Mouse (Mus musculus) T-helper 2 cell (primary cell): ENCODE data around the gene Ctse.
"Not testable (repeated sequence)": the region's sequence is repeated elsewhere in the genome, so short reads cannot be mapped to it uniquely, and the experiment has no call there.

ENCODE experiments used
- in situ Hi-C: fragments of 300-600 bp; cut with MboI, MseI; formaldehyde crosslinking; loops from one replicate; pipeline ENCODE4 v1.15.1; 2025; ENCODE audit warnings: high pct_unique_total_duplicates

Ctse gene

DNA sequence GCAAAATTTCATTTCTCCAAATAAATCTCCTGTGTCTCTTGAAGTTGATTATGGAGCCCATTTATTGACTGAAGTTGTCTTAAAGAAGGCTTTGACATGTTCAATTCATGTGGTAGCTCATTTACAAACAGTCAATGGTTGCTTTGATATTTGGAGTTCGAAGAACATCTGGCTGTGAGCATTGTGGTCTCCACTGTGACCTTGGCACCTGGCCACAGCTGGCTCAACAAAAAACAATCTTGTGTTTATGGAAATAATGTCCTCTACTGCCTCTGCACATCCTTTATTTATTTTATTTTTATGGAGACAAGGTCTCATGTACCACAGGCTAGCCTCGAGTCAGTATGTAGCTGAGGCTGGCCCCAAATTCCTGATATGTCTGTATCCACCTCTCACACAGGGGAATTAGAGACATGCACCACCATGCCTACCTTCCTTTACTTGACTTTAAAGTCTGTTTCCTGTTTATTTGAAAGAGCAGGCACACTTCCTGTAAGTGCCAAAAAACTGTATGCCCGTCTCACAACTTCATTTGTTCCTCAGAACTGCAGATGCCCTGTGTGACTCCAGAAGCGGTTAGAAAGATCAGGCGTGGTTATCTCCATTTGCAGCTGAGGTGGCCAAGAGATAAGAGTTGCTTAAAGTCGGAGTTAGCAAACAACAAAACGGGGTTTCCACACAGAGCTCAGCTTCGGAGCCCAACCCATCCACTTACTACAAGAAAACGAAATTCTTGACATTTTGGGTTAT is at the start of gene Ctse:
Gene Ctse (plus strand): TSS at position 516 of the 750 bp plus-strand sequence.
- in situ Hi-C loops, result no loop called here

DNA sequence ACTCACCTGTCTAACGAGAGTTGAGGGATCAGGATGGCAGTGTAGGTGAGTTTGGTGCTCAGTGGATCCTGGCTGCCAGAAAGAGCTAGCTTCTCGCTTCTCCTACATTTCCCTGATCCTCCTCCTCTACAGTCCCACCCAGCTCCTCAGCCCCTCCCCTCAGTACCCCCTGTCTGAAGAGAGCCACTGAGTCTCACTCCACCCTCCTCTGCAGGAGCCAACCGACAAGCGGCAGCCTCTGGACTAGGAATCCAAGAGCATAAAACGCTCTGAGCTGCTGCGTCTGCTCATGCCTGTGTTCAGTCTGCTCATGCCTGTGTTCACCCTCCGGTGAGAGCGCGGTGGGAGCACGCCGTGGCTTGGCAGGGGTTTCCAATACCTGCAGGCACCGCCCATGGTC is 39.2 kb upstream of the Ctse start, which contains the start of gene Avpr1b:
Gene Avpr1b (plus strand): TSS at position 335 of the 400 bp plus-strand sequence.
- in situ Hi-C loops, result loop anchor here (10.0 kb wide), 2 partner anchors 186 to 456 kb away; no protein-coding TSS in a partner anchor

DNA sequence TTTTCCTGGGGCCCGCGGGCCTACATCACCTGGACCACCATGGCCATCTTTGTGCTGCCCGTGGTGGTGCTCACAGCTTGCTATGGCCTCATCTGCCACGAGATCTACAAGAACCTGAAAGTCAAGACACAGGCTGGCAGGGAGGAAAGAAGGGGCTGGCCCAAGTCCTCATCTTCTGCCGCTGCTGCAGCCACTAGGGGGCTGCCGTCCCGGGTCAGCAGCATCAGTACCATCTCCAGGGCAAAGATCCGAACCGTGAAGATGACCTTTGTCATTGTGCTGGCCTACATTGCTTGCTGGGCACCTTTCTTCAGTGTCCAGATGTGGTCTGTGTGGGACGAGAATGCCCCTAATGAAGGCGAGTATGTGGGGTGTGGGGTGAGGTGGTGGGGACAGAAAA is 37.8 kb upstream of the Ctse start:
- in situ Hi-C loops, result no loop called here

DNA sequence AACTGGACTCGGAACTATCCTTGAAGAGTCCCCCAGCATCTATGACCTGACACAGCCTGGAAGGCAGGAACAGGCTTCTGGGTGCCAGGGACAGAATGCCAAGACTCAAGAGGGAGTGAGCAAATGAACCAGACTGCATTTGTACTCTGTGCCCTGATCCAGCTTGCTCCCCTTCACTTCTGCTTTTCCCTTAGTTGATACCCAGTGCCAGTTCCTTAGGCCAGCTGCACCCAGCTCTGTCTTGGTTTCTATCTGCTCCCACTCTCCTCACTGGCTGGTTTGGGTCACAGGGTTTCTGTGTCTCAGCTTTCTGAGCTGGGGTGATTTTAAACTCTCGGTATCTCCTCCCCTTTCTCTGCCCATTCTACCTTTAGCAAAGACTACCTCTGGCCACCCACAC is 31.4 kb upstream of the Ctse start:
- in situ Hi-C loops, result no loop called here

DNA sequence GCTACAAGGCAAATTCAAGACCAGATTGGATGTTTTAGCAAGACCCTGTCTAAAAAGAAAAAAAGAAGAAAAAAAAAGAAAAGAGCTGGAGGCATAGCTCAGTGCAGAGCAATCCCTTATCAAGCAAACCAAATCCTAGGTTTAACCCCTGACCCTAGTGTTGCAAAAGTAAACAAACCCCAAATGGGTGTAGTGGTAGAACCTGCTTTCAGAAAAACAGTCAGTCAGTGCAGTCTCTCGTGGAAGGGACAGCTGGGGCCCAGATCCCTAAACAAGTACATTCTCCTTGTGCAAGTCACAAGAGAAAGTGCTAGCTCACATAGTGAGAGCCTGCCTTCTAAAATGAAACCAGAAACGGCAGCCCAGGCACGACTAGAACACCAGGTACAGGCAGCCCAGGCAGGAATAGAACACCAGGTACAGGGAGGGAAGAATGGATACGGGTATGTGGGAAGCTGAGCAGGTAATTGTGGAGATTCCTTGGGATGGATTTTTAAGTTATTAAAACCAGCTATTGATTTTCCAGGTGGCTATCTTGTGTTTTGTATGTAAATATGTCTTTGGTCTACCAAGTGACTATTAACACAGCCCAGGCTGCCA is 25.4 kb upstream of the Ctse start:
- in situ Hi-C loops, result loop anchor here (10.0 kb wide), 1 partner anchor 102 kb away; no protein-coding TSS in a partner anchor

DNA sequence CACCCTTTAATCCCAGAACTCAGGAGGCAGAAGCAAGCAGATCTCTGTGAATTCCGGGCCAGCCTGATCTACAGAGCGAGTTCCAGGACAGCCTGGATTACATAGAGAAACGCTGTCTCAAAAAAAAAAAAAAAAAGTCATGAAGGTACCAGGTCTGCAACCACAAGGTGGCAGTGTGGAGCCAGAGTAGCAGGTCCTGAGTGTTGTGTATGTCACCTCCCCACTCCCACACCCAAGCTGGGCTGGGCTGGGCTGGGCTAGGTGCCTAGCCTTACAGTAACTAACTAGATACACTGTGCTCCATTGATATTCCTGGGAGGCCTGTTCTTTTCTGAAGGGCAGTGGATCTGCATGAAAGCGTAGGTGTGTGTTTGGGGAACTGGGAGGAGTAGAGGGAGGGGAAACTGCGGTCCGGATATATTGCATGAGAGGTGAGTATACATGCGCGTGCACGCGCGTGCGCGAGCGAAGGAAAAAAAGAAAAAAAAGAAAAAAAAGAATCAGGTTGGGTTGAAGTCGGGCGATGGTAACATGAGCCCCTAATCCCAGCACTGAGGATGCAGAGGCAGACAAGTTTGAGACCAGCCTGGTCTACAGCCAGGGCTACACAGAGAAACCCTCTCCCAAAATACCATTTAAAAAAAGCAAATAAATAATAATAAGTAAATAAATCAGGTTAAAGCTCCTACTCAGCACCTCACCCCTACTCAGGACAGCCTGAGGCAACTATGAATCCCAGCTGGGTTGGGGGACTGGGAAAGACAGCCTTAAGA is 24.6 kb upstream of the Ctse start:
- in situ Hi-C loops, result loop anchor here (10.0 kb wide), 1 partner anchor 101 kb away; no protein-coding TSS in a partner anchor

DNA sequence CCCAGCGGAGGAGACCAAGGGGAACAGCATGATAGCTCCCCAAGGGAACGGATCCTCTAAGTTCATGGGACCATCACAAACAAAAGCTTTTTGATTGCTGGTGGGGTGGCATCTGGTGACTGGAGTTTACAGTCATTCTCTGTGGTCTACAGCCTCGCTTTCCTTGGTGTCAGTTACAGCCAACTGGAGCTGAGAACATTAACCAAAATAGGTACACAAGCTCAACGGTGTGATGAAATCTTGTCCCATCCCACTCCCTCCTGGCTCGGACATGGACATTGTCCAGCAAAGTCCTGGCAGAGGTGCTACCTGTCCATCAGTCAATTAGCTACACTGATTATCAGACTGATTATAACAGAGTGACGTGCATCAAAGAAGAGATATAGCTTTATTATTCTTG is 23.5 kb upstream of the Ctse start:
- in situ Hi-C loops, result loop anchor here (5.0 to 10.0 kb wide), 2 partner anchors 100 to 143 kb away; no protein-coding TSS in a partner anchor

DNA sequence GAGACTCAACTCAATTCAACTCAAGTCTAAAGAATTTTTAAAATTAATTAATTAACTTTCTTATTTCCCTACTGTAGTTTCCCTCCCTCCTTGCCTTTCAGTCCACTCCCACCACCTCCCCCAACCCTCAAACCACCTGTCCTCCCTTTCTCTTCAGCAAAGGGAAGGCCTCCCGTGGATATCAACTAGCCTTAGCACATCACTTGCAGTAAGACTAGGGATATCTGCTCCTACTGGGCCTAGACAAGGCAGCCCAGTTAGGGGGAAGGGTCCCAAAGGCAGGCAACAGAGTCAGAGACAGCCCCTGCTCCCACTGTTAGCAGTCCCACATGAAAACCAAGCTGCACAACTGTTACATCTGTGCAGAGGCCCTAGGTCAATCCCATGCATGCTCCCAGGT is 22.0 kb upstream of the Ctse start:
- in situ Hi-C loops, result loop anchor here (5.0 to 10.0 kb wide), 2 partner anchors 99 to 141 kb away; no protein-coding TSS in a partner anchor

DNA sequence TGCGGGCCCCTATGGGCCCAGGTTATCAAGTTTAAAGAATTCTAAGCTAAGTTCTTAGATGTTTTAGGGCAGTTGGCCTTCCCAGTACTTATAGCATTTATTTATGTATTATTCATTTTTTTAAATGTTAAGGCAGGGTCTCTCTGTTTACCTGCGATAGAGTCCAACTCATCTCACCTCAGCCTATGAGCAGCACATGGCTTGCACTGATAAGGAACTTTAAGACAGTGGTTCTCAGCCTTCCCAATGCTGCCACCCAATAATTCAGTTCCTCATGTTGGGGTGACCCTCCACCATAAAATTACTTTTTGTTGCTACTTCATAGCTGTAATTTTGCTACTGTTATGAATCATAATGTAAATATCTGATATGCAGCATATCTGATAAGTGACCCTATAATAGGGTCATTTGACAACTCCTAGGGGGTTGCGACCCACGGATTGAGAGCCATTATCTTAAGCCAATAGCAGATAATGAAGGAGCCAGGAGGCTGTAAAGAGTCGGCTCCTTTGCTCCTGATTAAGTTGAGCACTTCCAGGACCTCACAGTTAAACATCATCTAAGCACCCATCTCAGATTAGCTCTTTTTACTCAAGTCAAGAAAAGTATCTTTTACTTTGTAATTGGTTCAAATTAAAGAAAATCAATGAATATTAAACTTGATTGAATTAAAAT is 21.4 kb upstream of the Ctse start:
- in situ Hi-C loops, result loop anchor here (5.0 to 10.0 kb wide), 2 partner anchors 98 to 141 kb away; no protein-coding TSS in a partner anchor

DNA sequence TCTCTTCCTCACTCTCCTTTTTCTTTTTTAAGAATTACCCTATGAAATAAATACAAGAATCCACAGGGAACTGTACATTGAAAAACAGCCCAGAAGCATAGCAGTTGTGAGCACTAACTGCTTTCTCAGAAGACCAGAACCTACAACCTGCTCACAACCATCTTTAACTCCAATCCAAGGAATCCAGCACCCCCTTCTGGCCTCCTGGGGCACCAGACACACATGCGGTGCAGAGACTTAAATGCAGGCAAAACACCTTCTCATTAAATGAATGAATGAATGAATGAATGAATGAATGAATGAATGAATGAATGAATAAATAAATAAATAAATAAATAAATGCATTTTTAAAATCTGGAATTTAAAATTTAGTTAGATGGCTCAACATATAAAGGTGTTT is 19.5 kb upstream of the Ctse start:
- in situ Hi-C loops, result loop anchor here (5.0 to 10.0 kb wide), 2 partner anchors 96 to 139 kb away; no protein-coding TSS in a partner anchor

DNA sequence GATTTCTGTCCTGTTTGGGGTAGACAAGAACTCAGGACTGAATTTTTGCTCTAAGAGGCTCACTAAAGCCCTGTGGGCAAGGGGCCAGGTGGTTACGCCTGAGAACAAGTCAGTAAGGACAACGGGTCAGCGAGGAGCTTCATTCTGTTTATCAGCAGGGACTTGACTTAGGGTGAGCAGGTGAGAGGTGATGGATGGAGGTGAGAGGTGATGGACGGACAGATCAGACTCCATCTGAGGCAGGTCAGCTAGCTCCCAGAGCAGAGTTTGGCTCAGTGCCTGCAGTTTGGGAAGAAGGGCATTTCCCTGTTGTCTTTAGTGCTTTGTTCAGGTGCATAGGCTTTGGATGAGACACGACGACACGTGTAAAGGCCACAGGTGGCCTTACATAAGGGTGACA is 18.8 kb upstream of the Ctse start:
- in situ Hi-C loops, result loop anchor here (5.0 to 10.0 kb wide), 2 partner anchors 95 to 138 kb away; no protein-coding TSS in a partner anchor

DNA sequence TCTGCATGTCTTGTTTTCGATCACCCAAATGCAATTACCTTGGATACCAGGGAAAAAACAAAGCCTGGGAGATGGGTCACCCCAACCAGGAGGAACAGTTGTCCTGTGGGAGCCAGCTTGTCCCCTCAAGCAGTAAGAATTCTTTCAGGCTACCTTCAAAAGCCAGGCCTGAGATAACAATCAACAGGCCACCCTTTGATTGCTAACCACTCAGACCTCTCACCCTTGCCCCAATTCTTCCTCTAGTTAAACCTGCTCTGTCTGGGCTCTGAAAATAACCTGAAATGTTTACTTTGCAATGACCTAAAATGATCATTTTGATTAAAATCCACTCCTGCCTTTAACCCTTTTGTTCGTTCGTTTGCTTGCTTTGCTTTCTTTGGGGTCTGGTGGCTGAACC is 14.5 kb upstream of the Ctse start:
- in situ Hi-C loops, result loop anchor here (5.0 kb wide), 1 partner anchor 34 kb away; no protein-coding TSS in a partner anchor

DNA sequence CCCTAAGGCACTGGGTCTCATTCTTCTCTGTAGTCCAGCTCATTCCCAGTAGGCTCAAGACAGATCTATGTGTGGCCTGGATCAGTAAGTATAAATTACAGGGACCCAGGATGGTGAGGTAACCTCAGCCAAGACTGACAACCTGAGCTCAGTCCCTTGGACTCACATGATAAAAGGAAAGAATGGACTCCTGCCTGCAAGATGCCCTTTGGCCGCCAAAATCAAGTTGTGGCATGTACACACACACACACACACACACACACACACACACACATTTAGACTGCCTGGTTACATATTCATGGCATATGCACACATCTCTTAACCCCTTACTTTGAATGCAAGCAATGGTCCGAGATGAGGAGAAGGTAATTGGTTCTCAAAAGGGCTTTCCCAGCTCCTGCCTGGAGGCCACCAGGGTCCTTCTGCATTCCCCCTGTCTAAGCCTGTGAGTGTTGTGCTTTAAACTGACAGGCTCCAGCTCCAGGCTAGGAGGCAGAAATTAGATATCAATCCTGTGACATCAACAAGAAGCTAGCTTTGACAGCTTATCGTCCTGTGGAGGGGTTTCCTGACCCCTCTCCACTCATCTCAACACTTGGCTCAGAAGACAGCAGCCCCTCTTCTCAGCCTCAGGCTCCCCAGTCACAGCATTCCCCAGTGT is 13.8 kb upstream of the Ctse start:
- in situ Hi-C loops, result loop anchor here (5.0 kb wide), 1 partner anchor 33 kb away; no protein-coding TSS in a partner anchor

DNA sequence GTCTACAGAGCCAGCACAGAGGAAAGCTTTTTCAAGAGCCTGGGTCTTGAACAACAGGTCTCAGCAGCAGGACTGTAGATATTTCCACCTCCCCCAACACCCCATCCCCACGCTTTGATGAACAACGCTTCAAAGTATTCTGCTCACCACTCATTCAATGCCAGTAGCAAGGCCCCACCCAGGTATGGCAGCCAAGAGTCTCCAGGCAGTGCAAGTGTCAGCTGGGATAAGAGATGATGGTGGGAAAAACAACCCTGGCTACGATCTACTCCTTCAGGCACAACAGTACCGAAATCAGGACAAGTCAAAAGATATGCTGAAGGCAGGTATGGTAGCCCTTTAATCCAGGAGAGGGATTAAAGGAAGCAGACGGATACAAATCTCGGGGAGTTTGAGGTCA is 11.9 kb upstream of the Ctse start:
- in situ Hi-C loops, result no loop called here

DNA sequence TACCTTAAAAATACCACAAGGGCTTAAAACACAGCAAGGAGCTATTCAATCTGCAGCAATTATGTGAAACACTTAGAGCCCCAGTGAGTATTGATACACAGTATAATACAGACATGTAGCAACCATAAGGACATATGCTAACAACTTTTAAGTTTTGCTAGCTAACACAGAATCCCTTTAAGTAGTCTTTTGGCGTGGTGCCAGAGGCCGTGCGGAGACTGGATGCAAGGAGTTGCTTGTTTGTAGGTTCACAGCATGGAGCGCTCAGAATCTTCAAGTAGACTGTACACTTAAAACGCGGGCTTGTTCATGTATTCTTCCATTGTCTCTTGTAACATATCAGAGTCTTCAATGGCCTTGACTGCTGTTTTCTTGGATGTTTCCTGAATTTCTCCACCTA is 5.9 kb upstream of the Ctse start:
- in situ Hi-C loops, result not testable (repeated sequence)

DNA sequence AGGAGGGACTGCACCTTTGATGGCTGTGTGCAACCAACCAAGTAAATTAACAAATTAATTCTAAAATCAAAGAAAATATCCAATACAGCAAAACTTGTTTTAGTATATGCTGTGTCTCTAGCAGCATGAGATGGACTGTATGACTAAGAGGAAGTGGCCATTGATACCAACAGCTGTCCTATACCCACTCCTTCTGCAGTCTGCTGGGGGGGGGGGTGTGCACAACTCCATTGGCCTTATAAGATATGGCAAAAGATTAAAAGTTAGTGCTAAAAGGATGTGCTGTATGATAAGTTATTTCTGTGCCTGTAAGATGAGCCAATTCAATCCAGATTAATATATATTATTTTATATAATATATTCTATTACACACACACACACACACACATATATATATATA is 3.6 kb upstream of the Ctse start:
- in situ Hi-C loops, result no loop called here

DNA sequence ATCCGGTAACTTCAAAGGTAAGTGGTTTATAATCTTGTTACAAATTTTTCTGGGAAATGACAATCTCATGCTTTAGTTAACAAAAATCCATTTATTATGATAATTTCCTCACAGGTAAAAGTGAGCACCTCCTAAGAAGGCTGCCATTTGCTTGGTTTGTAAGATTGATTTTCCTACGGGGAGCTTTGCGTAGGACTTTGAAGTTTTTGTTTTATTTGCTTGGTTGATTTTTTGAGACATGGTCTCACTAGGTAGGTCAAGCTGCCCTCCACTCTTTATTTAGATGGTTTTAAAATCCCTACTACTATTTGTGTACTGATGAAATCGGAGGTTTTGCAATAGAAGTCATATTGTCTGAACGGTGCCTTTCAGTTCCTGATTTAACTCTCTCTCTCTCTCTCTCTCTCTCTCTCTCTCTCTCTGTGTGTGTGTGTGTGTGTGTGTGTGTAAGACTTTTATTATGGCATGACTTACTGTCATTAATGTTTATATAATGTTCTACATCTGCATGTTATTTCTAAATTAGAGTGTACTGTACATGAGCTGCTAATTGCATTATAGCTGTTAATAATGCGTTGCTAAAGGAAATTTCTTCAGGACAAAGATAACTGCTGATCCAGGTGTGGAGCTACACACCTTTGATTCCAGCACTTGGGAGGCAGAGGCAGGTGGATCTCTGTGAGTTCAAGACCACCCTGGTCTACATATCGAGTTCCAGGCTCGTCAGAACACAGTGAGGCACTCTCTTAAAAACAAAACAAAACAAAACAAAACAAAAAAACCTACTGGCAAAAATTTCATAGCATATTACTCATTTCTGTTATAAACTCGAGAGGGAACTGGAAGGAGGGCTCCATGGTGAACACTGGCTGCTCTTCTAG is 675 bp downstream of the Ctse start:
- in situ Hi-C loops, result no loop called here

DNA sequence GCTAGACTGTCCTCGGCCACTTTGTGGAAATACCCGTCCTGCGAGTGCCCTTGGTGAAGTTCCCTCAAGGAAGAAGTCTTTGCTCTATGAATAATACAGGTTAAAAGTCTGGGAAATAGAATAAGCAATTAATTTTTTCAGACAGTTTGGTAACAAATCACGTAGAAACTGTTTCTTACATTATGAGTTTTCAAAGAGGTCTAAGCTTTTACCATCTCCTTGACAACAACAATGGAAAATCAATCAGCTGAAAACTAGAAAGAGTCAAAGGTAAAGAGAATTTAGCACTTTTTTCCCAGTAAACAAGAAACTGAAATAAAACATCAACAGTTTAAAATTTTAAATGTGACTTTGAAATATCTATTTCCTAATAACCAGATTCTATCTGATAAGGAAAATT is 2.0 kb downstream of the Ctse start:
- in situ Hi-C loops, result no loop called here

DNA sequence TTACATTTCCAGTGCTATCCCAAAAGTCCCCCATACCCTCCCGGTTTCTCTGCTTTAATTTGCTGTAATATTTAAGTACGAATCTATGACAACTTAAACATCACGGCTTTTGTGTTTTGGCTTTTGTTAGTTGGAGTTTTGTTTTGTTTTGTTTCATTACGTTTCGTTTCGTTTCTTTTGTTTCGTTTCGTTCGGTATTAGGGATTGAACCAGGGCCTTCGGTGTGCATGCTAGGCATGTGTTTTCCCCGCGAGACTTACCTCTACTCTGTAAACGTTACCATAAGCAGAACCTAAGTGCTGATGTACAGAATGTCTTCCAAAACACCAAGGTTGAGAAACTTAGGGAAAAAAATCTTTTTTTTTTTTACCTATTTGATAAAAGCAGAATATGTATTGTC is 3.5 kb downstream of the Ctse start:
- in situ Hi-C loops, result no loop called here

DNA sequence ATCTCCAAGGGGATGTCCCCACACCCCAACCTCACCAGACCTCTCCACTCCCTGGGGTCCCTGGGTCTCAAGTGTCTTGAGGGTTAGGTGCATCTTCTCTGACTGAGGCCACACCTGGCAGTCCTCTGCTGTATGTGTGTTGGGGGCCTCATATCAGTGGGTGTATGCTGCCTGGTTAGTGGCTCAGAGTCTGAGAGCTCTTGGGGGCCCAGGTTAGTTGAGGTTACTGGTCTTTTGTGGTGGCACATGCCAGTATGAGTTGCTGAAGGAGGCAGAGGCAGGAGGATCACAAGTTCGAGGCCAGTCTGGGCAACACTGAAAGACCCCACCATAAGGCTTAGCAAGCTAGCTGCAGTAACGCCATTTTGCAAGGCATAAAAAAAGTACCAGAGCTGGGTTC is 4.1 kb downstream of the Ctse start:
- in situ Hi-C loops, result no loop called here
